Mouse (Mus musculus) lung, postnatal 0 days (tissue): ENCODE measurements around the gene Smoc1. TPM values are rescaled to one million over a fixed set of nuclear protein-coding genes. Genes with fewer than 3 reads are reported as not detected.

Source experiments
- ATAC-seq: fragments of 200-750 bp; cut with Nextera tagmentation; 2 replicates; pipeline ENCODE4 v1.8.0; 2017; ENCODE audit warnings: moderate library complexity
- DNase-seq: peaks from one replicate; pipeline ENCODE4 v3.0.0-alpha.2; 2016; ENCODE audit warnings: low spot score
- H3K27ac ChIP-seq: fragments of 300-500 bp; sonication (generic); 2 replicates; pipeline ENCODE4 v1.5.1; 2014; ENCODE audit warnings: antibody characterized with exemption, mild to moderate bottlenecking, low read length, mixed read lengths
- H3K27me3 ChIP-seq: fragments of 300-500 bp; sonication (generic); replicated peaks from 2 replicates; pipeline ENCODE4 v1.6.1; 2014; ENCODE audit warnings: low read length, mixed read lengths; ENCODE audit not compliant: insufficient read depth
- H3K36me3 ChIP-seq: fragments of 300-500 bp; sonication (generic); 2 replicates; pipeline ENCODE4 v1.6.1; 2014; ENCODE audit warnings: low read length, mixed read lengths; ENCODE audit not compliant: insufficient read depth
- H3K4me1 ChIP-seq: fragments of 300-500 bp; sonication (generic); 2 replicates; pipeline ENCODE4 v1.6.1; 2014; ENCODE audit warnings: antibody characterized with exemption, low read depth, low read length, mixed read lengths; ENCODE audit not compliant: insufficient read depth
- H3K4me2 ChIP-seq: fragments of 300-500 bp; sonication (generic); replicated peaks from 2 replicates; pipeline ENCODE4 v1.6.1; 2014; ENCODE audit warnings: low read depth, mild to moderate bottlenecking, low read length, moderate library complexity, mixed read lengths
- H3K4me3 ChIP-seq: fragments of 300-500 bp; sonication (generic); 2 replicates; pipeline ENCODE4 v1.5.1; 2014; ENCODE audit warnings: low read depth, low read length
- H3K9ac ChIP-seq: fragments of 300-500 bp; sonication (generic); replicated peaks from 2 replicates; pipeline ENCODE4 v1.6.1; 2014; ENCODE audit warnings: low read depth, mild to moderate bottlenecking
- H3K9me3 ChIP-seq: fragments of 300-500 bp; sonication (generic); 2 replicates; pipeline ENCODE4 v1.6.1; 2016; ENCODE audit warnings: low read length, mixed read lengths
- CTCF ChIP-seq: IDR thresholded peaks from 2 replicates; pipeline ENCODE4 v1.5.1; 2016; ENCODE audit warnings: antibody characterized with exemption, mild to moderate bottlenecking
- EP300 ChIP-seq: IDR thresholded peaks from 2 replicates; pipeline ENCODE4 v1.6.1; 2016; ENCODE audit warnings: antibody characterized with exemption, mild to moderate bottlenecking, control low read depth
- WGBS: fragments of 180-500 bp; shearing (Covaris S2); extraction: QIAGEN DNeasy Blood & Tissue Kit; methylation state at CpG from one replicate; pipeline ENCODE4 v1.1.7; 2014; 5-methylcytosine and 5-hydroxymethylcytosine counted together
- polyA plus RNA-seq: library from polyadenylated mRNA; unstranded; fragments of >200 nt; fragmentation: Nextera tagmentation; extraction: Ambion mirVana; gene quantifications from 2 replicates; pipeline ENCODE4 v1.2.1, GENCODE M21; 2015

Smoc1 gene
- polyA plus RNA-seq, 1 experiment from 2014 or later: 0.19 TPM

GRCm38 (mm10) chr12:81028291-81028920 is 1.8 kb downstream of the Smoc1 start:
- no peak for ATAC-seq
- TF ChIP-seq EP300 (no peak), CTCF (no peak)
- Histone ChIP-seq H3K4me2 (no peak overlapping the region), H3K36me3 (no peaks in the 10 kb centered on the region), H3K4me3 (no peak overlapping the region), H3K9ac (no peak overlapping the region), H3K27ac (no peak overlapping the region), H3K4me1 (peaks cover 5% of the 10 kb centered on the region; the same call in 1 of the 2 replicates), H3K27me3 (peaks cover 6% of the 10 kb centered on the region), H3K9me3 (no peaks in the 10 kb centered on the region)
- DNase-seq: no peak
- 28% methylated on average over 16 of the region's 16 CpGs for WGBS

GRCm38 (mm10) chr12:81029731-81030130 is 3.1 kb downstream of the Smoc1 start:
- H3K4me2 ChIP-seq: no peak overlapping the region
- peaks cover 5% of the 10 kb centered on the region; the same call in 1 of the 2 replicates for H3K4me1 ChIP-seq
- DNase-seq: no peak
- ATAC-seq: no peak
- no peaks in the 10 kb centered on the region for H3K36me3 ChIP-seq
- WGBS: 49% methylated on average over 4 of the region's 4 CpGs
- H3K9me3 ChIP-seq: no peaks in the 10 kb centered on the region
- H3K27ac ChIP-seq: no peak overlapping the region
- no peak overlapping the region for H3K9ac ChIP-seq
- peaks cover 6% of the 10 kb centered on the region for H3K27me3 ChIP-seq
- no peak overlapping the region for H3K4me3 ChIP-seq
- no peak for TF ChIP-seq CTCF
- no peak for TF ChIP-seq EP300

- H3K27ac ChIP-seq: no peak overlapping the region
- H3K4me1 ChIP-seq: peaks cover 5% of the 10 kb centered on the region; the same call in 1 of the 2 replicates
- H3K4me2 ChIP-seq: no peak overlapping the region
- no peaks in the 10 kb centered on the region for H3K36me3 ChIP-seq
- H3K9me3 ChIP-seq: no peaks in the 10 kb centered on the region
- no peak overlapping the region for H3K9ac ChIP-seq
- 81% methylated on average over 7 of the region's 7 CpGs for WGBS
- no peak overlapping the region for H3K4me3 ChIP-seq
- ATAC-seq (no peak), DNase-seq (no peak)
- peaks cover 6% of the 10 kb centered on the region; the same call in 1 of the 2 replicates for H3K27me3 ChIP-seq
- TF ChIP-seq EP300: no peak
- TF ChIP-seq CTCF: no peak
These were observed 5.0 kb downstream of the Smoc1 start for GRCm38 (mm10) chr12:81031579-81031978.

GRCm38 (mm10) chr12:81033389-81034041 is 6.9 kb downstream of the Smoc1 start:
- Histone ChIP-seq H3K27me3 (no peaks in the 10 kb centered on the region), H3K36me3 (no peaks in the 10 kb centered on the region), H3K4me2 (no peak overlapping the region), H3K27ac (no peak overlapping the region), H3K9me3 (no peaks in the 10 kb centered on the region), H3K4me1 (no peaks in the 10 kb centered on the region), H3K4me3 (no peak overlapping the region), H3K9ac (no peak overlapping the region)
- ATAC-seq (no peak), DNase-seq (no peak)
- WGBS: 72% methylated on average over 15 of the region's 15 CpGs
- TF ChIP-seq CTCF (no peak), EP300 (no peak)

GRCm38 (mm10) chr12:81034042-81034417 is 7.4 kb downstream of the Smoc1 start:
- Histone ChIP-seq H3K27me3 (no peaks in the 10 kb centered on the region), H3K4me3 (no peak overlapping the region), H3K27ac (no peak overlapping the region), H3K9me3 (no peaks in the 10 kb centered on the region), H3K9ac (no peak overlapping the region), H3K36me3 (no peaks in the 10 kb centered on the region), H3K4me2 (no peak overlapping the region), H3K4me1 (no peaks in the 10 kb centered on the region)
- no peak for TF ChIP-seq CTCF
- no peak for TF ChIP-seq EP300
- ATAC-seq: no peak
- WGBS: 75% methylated on average over 4 of the region's 4 CpGs
- no peak for DNase-seq

GRCm38 (mm10) chr12:81035850-81036249 is 9.2 kb downstream of the Smoc1 start:
- no peak overlapping the region for H3K9ac ChIP-seq
- H3K36me3 ChIP-seq: no peaks in the 10 kb centered on the region
- no peak overlapping the region for H3K4me2 ChIP-seq
- TF ChIP-seq CTCF (no peak), EP300 (no peak)
- no peak for DNase-seq
- H3K4me3 ChIP-seq: no peak overlapping the region
- no peaks in the 10 kb centered on the region for H3K9me3 ChIP-seq
- no peak for ATAC-seq
- H3K27me3 ChIP-seq: no peaks in the 10 kb centered on the region
- no peak overlapping the region for H3K27ac ChIP-seq
- H3K4me1 ChIP-seq: no peaks in the 10 kb centered on the region
- 74% methylated on average over 6 of the region's 6 CpGs for WGBS
